Mouse (Mus musculus) cerebellum, adult 18-20 months (tissue): ENCODE measurements around the gene Pdap1.
A peak's percentile ranks its signal among the peaks of the same experiment; 100 is the strongest.
"Not testable (repeated sequence)": the region's sequence is repeated elsewhere in the genome, so short reads cannot be mapped to it uniquely, and the experiment has no call there.

Experiments used
- DNase-seq, 2 experiments: peaks; one replicate each; pipeline ENCODE4 v3.0.0; 2021

The Pdap1 gene

GRCm38 (mm10) chr5:145118005-145118404 lies 22.0 kb downstream of the Pdap1 start:
- DNase-seq = no peak

DNA sequence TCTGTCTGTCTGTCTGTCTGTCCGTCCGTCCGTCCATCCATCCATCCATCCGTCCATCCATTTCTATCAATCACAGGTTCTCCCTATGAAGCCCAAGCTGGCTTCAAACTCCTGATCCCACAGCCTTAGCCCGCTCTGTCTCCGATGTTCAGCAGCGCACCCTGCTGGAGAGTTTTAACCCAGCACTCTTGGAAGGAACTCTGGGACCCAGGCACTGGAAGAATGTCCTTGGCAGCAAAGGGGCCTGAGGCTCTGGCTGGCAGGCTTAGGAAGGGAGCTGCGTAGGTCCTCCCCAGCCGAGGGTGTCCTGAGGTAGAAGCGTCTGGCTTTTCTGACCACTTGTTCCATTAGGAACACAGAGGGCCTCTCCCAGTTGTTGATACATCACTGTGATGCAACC lies 23.1 kb downstream of the Pdap1 start:
- peak; percentile 36 to 38 for DNase-seq

- DNase-seq = no peak
Measured at GRCm38 (mm10) chr5:145116316-145116715, 23.7 kb downstream of the Pdap1 start.

GRCm38 (mm10) chr5:145115736-145116135 lies 24.3 kb downstream of the Pdap1 start:
- no peak for DNase-seq

- peak in 1 of 2 experiments; percentile 18 for DNase-seq
Measured at GRCm38 (mm10) chr5:145114606-145115473, 25.2 kb downstream of the Pdap1 start.

- no peak for DNase-seq
Measured at GRCm38 (mm10) chr5:145114071-145114605, 25.9 kb downstream of the Pdap1 start, which contains the start of gene Arpc1b. Arpc1b (plus strand) TSS chr5:145114215.

- DNase-seq = no peak
Measured at GRCm38 (mm10) chr5:145113416-145113815, 26.6 kb downstream of the Pdap1 start.

DNA sequence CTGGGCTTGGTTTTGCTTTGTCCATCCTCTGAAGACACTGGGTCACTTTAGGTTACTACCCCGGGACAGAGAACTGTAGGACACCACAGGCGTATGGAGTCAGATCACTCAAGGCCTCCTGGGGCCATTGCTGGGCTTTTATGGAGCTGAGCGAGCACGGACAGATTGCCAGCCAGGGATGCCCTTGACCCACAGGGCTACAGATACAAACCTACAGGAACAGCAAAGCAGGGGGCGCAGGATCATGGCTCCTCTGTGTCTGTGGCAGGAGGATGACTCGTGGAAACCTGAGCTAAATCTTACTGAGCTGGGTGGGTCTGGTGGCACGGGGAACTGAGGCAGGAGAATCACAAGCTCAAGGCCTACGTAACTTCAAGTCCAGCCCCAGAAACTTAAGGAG lies 27.5 kb downstream of the Pdap1 start:
- no peak for DNase-seq

- DNase-seq = no peak
Measured at GRCm38 (mm10) chr5:145110401-145110800, 29.6 kb downstream of the Pdap1 start.

GRCm38 (mm10) chr5:145105694-145106275 lies 34.3 kb downstream of the Pdap1 start:
- DNase-seq = no peak

- DNase-seq = no peak
Measured at GRCm38 (mm10) chr5:145104328-145104727, 35.7 kb downstream of the Pdap1 start.

DNA sequence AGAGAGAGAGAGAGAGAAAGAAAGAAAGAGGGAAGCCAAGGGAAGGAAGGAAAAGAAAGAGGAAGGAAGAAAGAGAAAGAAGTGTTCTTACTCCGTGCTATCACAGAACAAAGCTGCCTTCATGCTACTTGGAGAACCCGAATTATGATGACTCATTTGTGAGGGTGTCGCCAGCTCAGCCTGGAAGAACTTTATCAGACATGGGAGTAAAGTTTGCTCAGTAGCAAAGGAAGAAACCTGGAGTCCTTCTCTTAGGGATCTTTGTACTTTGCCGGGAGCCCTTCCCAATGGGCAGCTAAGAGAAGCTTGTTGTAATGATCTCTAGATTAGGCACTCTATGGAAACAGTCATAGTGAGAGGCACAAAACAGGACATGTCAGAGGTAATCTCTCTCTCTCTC lies 37.3 kb downstream of the Pdap1 start:
- no peak for DNase-seq

DNA sequence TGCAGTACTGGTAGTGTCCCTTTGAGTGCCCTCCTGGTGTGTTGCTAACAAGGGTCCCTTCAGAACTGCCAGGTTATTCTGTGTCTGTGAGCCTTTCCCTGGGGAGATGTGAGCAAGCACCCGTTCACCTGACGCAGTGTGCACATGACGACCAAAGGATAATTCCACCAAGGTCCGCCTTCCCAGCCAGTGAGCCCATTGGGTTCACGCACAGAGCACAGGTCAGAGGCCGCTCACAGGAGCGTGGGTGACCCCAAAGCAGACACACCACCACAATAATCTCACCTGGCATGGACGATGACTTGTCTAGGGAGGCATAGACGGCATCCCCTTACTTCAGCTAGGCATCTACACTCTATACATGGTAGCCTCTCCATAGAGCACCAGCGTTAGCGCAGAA lies 38.6 kb downstream of the Pdap1 start:
- DNase-seq = not testable (repeated sequence)

GRCm38 (mm10) chr5:145100960-145101359 lies 39.1 kb downstream of the Pdap1 start:
- no peak for DNase-seq

DNA sequence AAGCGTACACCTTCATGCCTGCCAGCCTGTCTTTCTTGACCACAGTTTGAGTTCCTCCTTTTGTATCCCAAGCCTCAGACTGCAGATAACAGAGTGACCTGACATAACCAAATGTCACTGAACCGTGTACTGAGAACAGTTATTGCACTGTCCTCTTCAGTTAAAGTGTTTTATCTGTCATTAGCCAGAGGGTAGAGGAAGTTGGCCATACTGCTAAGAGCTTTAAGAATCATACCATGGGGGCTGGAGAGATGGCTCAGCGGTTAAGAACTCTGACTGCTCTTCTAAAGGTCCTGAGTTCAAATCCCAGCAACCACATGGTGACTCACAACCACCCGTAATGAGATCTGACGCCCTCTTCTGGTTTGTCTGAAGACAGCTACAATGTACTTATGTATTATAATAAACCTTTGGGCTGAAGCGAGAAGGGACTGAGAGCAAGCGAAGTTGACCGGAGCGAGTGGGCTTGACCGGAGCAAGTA lies 41.7 kb downstream of the Pdap1 start:
- DNase-seq = no peak

- DNase-seq = no peak
Measured at GRCm38 (mm10) chr5:145096195-145096594, 43.8 kb downstream of the Pdap1 start.

GRCm38 (mm10) chr5:145089878-145090277 lies 50.2 kb downstream of the Pdap1 start:
- no peak for DNase-seq

DNA sequence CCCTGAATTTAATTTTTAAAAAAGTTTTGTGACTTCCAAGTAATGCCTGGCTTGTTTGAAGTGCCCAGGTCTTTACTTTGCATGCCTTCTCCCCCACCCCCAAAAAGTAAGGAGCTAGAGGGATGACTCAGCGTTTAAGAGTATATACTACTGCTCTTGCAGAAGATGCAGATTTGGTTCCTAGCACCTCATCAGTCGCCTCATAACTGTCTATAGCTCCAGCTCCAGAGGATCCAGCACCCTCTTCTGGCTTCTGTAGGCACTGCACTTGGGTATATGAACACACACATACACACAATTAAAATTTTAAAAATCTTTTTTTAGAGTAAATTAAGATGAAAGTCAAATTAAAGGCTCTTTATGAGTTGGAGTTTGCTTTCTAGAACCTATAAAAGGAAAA lies 51.9 kb downstream of the Pdap1 start:
- no peak for DNase-seq

DNA sequence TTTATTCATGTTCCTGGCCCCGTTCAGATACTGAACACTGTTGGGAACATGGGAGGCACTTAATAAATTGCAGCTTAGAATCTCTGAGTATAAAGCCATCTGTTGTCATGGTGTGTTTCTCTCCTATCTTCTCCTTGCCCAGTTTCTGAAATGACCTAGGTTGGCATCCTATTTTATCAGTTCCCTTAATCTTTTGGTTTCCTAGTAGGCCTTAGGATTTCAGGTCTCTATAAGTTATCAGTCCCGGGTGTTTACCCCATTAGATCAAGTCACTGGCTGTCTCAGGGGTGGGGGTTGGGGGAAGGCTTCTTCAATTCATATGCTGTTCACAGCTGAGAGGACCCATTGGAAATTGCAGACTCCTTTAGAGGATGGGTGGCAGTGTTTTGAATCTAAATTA lies 55.2 kb downstream of the Pdap1 start:
- no peak for DNase-seq

DNA sequence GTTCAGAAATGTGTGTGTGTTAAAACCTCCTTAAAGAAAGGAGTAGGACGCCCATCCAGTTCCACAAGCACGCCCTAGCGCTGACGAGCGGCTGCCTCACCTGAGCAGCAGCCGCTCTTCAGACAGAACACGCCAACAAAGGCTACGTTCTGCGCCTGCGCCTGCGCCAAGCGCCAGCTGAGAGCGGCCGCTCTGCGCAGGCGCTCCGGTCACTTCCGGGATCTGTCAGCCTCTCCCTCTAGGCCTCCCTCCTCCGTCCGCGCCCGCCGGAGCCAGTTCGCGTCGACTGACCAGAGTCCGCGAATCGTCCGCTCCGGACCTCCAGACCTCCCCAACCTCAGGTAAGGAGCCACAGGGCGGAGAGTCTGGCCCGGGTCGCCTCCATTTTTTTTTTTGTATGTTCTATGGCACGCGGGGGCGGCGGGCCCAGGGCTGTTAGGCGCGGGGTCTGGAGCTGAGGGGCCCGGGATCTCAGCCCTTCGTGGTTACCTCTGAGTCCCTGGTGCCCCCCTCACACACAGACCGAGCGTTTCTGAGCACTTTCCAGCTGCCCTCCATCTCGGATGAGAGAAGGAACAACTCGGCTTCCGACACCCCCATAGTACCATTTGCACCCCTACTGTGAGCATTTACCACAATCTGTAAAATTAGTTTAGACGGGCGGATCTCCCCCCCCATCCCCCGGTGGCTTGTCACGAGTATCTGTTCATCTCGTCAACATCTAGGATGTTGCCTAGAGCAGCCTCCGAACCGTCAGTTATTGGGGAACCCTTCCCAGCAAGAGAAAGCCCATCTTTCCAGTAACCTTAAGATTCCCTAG lies 56.2 kb downstream of the Pdap1 start, which contains the start of the genes Arpc1a and Kpna7:
Arpc1a (plus strand) TSS at position 199 of the 820 bp plus-strand sequence.
Kpna7 (minus strand) TSS at position 399 of the 820 bp plus-strand sequence.
- DNase-seq = peak; percentile 93 to 95

DNA sequence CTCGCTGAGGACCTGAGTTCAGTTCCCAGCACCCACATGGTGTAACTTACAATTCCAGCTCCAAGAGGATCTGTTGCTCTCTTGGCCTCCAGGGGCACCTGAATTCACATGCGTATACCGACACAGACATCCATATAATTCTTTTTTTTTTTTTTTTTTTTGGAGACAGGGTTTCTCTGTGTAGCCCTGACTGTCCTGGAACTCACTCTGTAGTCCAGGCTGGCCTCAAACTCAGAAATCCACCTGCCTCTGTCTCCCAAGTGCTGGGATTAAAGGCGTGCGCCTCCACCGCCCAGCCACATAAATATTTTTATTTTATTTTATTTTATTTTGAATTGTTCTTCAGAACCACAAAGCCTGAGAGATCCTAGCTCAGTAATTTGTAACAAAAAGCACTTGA lies 56.8 kb downstream of the Pdap1 start:
- not testable (repeated sequence) for DNase-seq

DNA sequence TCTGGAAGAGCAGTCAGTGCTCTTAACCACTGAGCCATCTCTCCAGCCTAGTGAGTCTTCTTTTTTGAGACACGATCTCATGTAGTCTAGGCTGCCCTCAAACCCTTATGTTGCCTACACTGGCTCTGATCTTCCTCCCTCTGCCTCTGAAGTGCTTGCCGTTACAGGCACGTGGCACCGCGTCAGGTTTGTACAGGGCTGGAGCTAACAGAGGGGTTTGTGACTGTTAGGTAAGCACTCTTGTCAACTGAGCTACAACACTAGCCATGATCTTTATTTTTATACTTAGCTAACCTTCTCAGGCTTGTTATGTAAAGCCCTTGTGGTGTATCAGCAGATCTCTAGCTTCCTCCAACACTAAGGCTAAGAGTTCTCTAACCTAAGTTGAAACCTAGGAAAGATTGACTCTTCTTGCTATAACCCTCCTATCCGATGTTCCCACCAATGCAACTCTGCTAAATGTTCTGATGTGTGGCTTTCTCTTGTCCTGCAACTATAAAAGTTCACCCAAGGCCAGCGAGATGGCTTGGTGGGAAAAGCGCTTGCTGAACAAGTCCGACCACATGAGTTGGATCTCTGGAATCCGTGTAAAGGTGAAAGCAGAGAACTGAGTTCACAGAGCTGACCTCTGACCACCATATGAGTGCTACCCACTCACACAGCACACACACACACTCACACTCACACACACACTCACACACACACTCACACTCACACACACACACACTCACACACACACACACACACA lies 58.0 kb downstream of the Pdap1 start:
- DNase-seq = no peak
